Mouse (Mus musculus): ENCODE measurements around the gene Grm7. TPM values are rescaled to one million over a fixed set of nuclear protein-coding genes. Genes with fewer than 3 reads are reported as not detected.

Grm7 gene
- total RNA-seq, 1 experiment: not detected

GRCm38 (mm10) chr6:111368111-111368510 is 722.7 kb downstream of the Grm7 start:
- no peak for TF ChIP-seq HCFC1 (IDR thresholded peaks at IDR 0.05; ENCODE audit: borderline replicate concordance, insufficient read depth, low read length)
- TF ChIP-seq MAFK (IDR thresholded peaks at IDR 0.05; ENCODE audit: insufficient read depth, low read depth, low read length): no peak
- TF ChIP-seq ZC3H11A (IDR thresholded peaks at IDR 0.05; ENCODE audit: borderline replicate concordance, low read depth, low read length): no peak
- TF ChIP-seq ZNF384 (IDR thresholded peaks at IDR 0.05; ENCODE audit: low read depth, low read length): no peak
- TF ChIP-seq CHD2 (IDR thresholded peaks at IDR 0.05; ENCODE audit: low read depth, low read length): no peak
- no peak overlapping the region for H3K4me3 ChIP-seq (ENCODE audit: insufficient read depth in 1 of 2, low read depth in 1 of 2, low read length in 2 of 2, poor library complexity in 1 of 2, severe bottlenecking in 1 of 2)
- H3K9me3 ChIP-seq (ENCODE audit: control insufficient read depth, insufficient read depth, low read depth, low read length): no peaks in the 10 kb centered on the region
- no peak overlapping the region for H3K9ac ChIP-seq (ENCODE audit: insufficient read depth, low read depth, low read length, poor library complexity, severe bottlenecking)
- H3K36me3 ChIP-seq (ENCODE audit: control insufficient read depth, insufficient read depth, low read length, poor library complexity, severe bottlenecking): no peaks in the 10 kb centered on the region
- H3K4me1 ChIP-seq (ENCODE audit: control insufficient read depth in 2 of 2, insufficient read depth in 2 of 2, low read length in 2 of 2, poor library complexity in 1 of 2): peaks cover 0 to 2% of the 10 kb centered on the region in 2 experiments; a peak in 1 of 4 replicates
- DNase-seq (ENCODE audit: low read depth, low spot score): no peak
- no peak overlapping the region for H3K27ac ChIP-seq (ENCODE audit: insufficient read depth, low read depth, low read length, poor library complexity, severe bottlenecking)
- in situ Hi-C loops (cut with MboI; ENCODE audit: low sequenced_read_pairs in 2 of 2, unreplicated experiment in 2 of 2): no loop called here

- Histone ChIP-seq H3K27ac (ENCODE audit: insufficient read depth, low read depth, low read length, poor library complexity, severe bottlenecking) (no peak overlapping the region), H3K9ac (ENCODE audit: insufficient read depth, low read depth, low read length, poor library complexity, severe bottlenecking) (no peak overlapping the region), H3K4me1 (ENCODE audit: control insufficient read depth in 2 of 2, insufficient read depth in 2 of 2, low read length in 2 of 2, poor library complexity in 1 of 2) (peaks cover 0 to 2% of the 10 kb centered on the region in 2 experiments; a peak in 1 of 4 replicates), H3K36me3 (ENCODE audit: control insufficient read depth, insufficient read depth, low read length, poor library complexity, severe bottlenecking) (no peaks in the 10 kb centered on the region), H3K9me3 (ENCODE audit: control insufficient read depth, insufficient read depth, low read depth, low read length) (no peaks in the 10 kb centered on the region), H3K4me3 (ENCODE audit: insufficient read depth in 1 of 2, low read depth in 1 of 2, low read length in 2 of 2, poor library complexity in 1 of 2, severe bottlenecking in 1 of 2) (no peak overlapping the region)
- TF ChIP-seq ZC3H11A (IDR thresholded peaks at IDR 0.05; ENCODE audit: borderline replicate concordance, low read depth, low read length) (no peak), ZNF384 (IDR thresholded peaks at IDR 0.05; ENCODE audit: low read depth, low read length) (no peak), CHD2 (IDR thresholded peaks at IDR 0.05; ENCODE audit: low read depth, low read length) (no peak), MAFK (IDR thresholded peaks at IDR 0.05; ENCODE audit: insufficient read depth, low read depth, low read length) (no peak), HCFC1 (IDR thresholded peaks at IDR 0.05; ENCODE audit: borderline replicate concordance, insufficient read depth, low read length) (no peak)
- DNase-seq (ENCODE audit: low read depth, low spot score): no peak
- in situ Hi-C loops (cut with MboI; ENCODE audit: low sequenced_read_pairs in 2 of 2, unreplicated experiment in 2 of 2): no loop called here
Measured at GRCm38 (mm10) chr6:111368551-111368950, 723.2 kb downstream of the Grm7 start.

- no peak for TF ChIP-seq ZNF384 (IDR thresholded peaks at IDR 0.05; ENCODE audit: low read depth, low read length)
- no peak for TF ChIP-seq HCFC1 (IDR thresholded peaks at IDR 0.05; ENCODE audit: borderline replicate concordance, insufficient read depth, low read length)
- TF ChIP-seq MAFK (IDR thresholded peaks at IDR 0.05; ENCODE audit: insufficient read depth, low read depth, low read length): no peak
- no peak for TF ChIP-seq CHD2 (IDR thresholded peaks at IDR 0.05; ENCODE audit: low read depth, low read length)
- TF ChIP-seq ZC3H11A (IDR thresholded peaks at IDR 0.05; ENCODE audit: borderline replicate concordance, low read depth, low read length): no peak
- no peak for DNase-seq (ENCODE audit: low read depth, low spot score)
- Histone ChIP-seq H3K4me1 (ENCODE audit: control insufficient read depth in 2 of 2, insufficient read depth in 2 of 2, low read length in 2 of 2, poor library complexity in 1 of 2) (peaks cover 0 to 2% of the 10 kb centered on the region in 2 experiments; a peak in 1 of 4 replicates), H3K4me3 (ENCODE audit: insufficient read depth in 1 of 2, low read depth in 1 of 2, low read length in 2 of 2, poor library complexity in 1 of 2, severe bottlenecking in 1 of 2) (no peak overlapping the region), H3K9ac (ENCODE audit: insufficient read depth, low read depth, low read length, poor library complexity, severe bottlenecking) (no peak overlapping the region), H3K9me3 (ENCODE audit: control insufficient read depth, insufficient read depth, low read depth, low read length) (no peaks in the 10 kb centered on the region), H3K36me3 (ENCODE audit: control insufficient read depth, insufficient read depth, low read length, poor library complexity, severe bottlenecking) (no peaks in the 10 kb centered on the region), H3K27ac (ENCODE audit: insufficient read depth, low read depth, low read length, poor library complexity, severe bottlenecking) (no peak overlapping the region)
- in situ Hi-C loops (cut with MboI; ENCODE audit: low sequenced_read_pairs in 2 of 2, unreplicated experiment in 2 of 2): no loop called here
Measured at GRCm38 (mm10) chr6:111369013-111369412, 723.6 kb downstream of the Grm7 start.

GRCm38 (mm10) chr6:111371581-111372349 is 726.4 kb downstream of the Grm7 start:
- Histone ChIP-seq H3K4me1 (ENCODE audit: control insufficient read depth in 2 of 2, insufficient read depth in 2 of 2, low read length in 2 of 2, poor library complexity in 1 of 2) (peaks cover 0 to 2% of the 10 kb centered on the region in 2 experiments; a peak in 1 of 4 replicates), H3K4me3 (ENCODE audit: insufficient read depth in 1 of 2, low read depth in 1 of 2, low read length in 2 of 2, poor library complexity in 1 of 2, severe bottlenecking in 1 of 2) (no peak overlapping the region), H3K27ac (ENCODE audit: insufficient read depth, low read depth, low read length, poor library complexity, severe bottlenecking) (no peak overlapping the region), H3K9me3 (ENCODE audit: control insufficient read depth, insufficient read depth, low read depth, low read length) (no peaks in the 10 kb centered on the region), H3K9ac (ENCODE audit: insufficient read depth, low read depth, low read length, poor library complexity, severe bottlenecking) (no peak overlapping the region), H3K36me3 (ENCODE audit: control insufficient read depth, insufficient read depth, low read length, poor library complexity, severe bottlenecking) (no peaks in the 10 kb centered on the region)
- in situ Hi-C loops (cut with MboI; ENCODE audit: low sequenced_read_pairs in 2 of 2, unreplicated experiment in 2 of 2): no loop called here
- no peak for TF ChIP-seq ZC3H11A (IDR thresholded peaks at IDR 0.05; ENCODE audit: borderline replicate concordance, low read depth, low read length)
- TF ChIP-seq ZNF384 (IDR thresholded peaks at IDR 0.05; ENCODE audit: low read depth, low read length): no peak
- TF ChIP-seq HCFC1 (IDR thresholded peaks at IDR 0.05; ENCODE audit: borderline replicate concordance, insufficient read depth, low read length): no peak
- TF ChIP-seq CHD2 (IDR thresholded peaks at IDR 0.05; ENCODE audit: low read depth, low read length): no peak
- TF ChIP-seq MAFK (IDR thresholded peaks at IDR 0.05; ENCODE audit: insufficient read depth, low read depth, low read length): no peak
- DNase-seq (ENCODE audit: low read depth, low spot score): no peak
